Mouse (Mus musculus): Measurements from ENCODE around the gene Fam129a. TPM values are rescaled to one million over a fixed set of nuclear protein-coding genes. Genes with fewer than 3 reads are reported as not detected.
A peak's percentile ranks its signal among the peaks of the same experiment; 100 is the strongest.
"Not testable (repeated sequence)": the region's sequence is repeated elsewhere in the genome, so short reads cannot be mapped to it uniquely, and the experiment has no call there.

The Fam129a gene
- polyA plus RNA-seq, 3 experiments from 2014 or later = 49.9 to 96.7 (median 68.7) TPM

- ATAC-seq = peak; percentile 82
Measured at GRCm38 (mm10) chr1:151705723-151706396, 134.9 kb downstream of the Fam129a start.

GRCm38 (mm10) chr1:151706397-151706752, 135.4 kb downstream of the Fam129a start:
- ATAC-seq = no peak

GRCm38 (mm10) chr1:151708966-151709733, 138.2 kb downstream of the Fam129a start:
- no peak for ATAC-seq

- ATAC-seq = no peak
Measured at GRCm38 (mm10) chr1:151709734-151710022, 138.7 kb downstream of the Fam129a start.

- ATAC-seq = no peak
Measured at GRCm38 (mm10) chr1:151710424-151711055, 139.6 kb downstream of the Fam129a start.

GRCm38 (mm10) chr1:151711062-151711461, 140.1 kb downstream of the Fam129a start:
- ATAC-seq = no peak

GRCm38 (mm10) chr1:151712664-151713063, 141.7 kb downstream of the Fam129a start:
- ATAC-seq = no peak

- no peak for ATAC-seq
Measured at GRCm38 (mm10) chr1:151713622-151714021, 142.6 kb downstream of the Fam129a start.

- no peak for ATAC-seq
Measured at GRCm38 (mm10) chr1:151716024-151716710, 145.2 kb downstream of the Fam129a start.

GRCm38 (mm10) chr1:151717624-151718023, 146.6 kb downstream of the Fam129a start:
- ATAC-seq = no peak

- no peak for ATAC-seq
Measured at GRCm38 (mm10) chr1:151718575-151718974, 147.6 kb downstream of the Fam129a start.

GRCm38 (mm10) chr1:151719911-151720310, 148.9 kb downstream of the Fam129a start:
- ATAC-seq = no peak

- no peak for ATAC-seq
Measured at GRCm38 (mm10) chr1:151720566-151720965, 149.6 kb downstream of the Fam129a start.

- no peak for ATAC-seq
Measured at GRCm38 (mm10) chr1:151721357-151721983, 150.5 kb downstream of the Fam129a start.

GRCm38 (mm10) chr1:151723771-151724170, 152.8 kb downstream of the Fam129a start:
- ATAC-seq = no peak

- no peak for ATAC-seq
Measured at GRCm38 (mm10) chr1:151725590-151725989, 154.6 kb downstream of the Fam129a start.

- no peak for ATAC-seq
Measured at GRCm38 (mm10) chr1:151726358-151726757, 155.4 kb downstream of the Fam129a start.

- no peak for ATAC-seq
Measured at GRCm38 (mm10) chr1:151728141-151728540, 157.2 kb downstream of the Fam129a start.

GRCm38 (mm10) chr1:151737146-151737545, 166.2 kb downstream of the Fam129a start:
- no peak for ATAC-seq

GRCm38 (mm10) chr1:151741199-151741621, 170.2 kb downstream of the Fam129a start:
- no peak for ATAC-seq

GRCm38 (mm10) chr1:151749894-151750293, 178.9 kb downstream of the Fam129a start:
- not testable (repeated sequence) for ATAC-seq

GRCm38 (mm10) chr1:151752946-151753345, 182.0 kb downstream of the Fam129a start:
- no peak for ATAC-seq
